Mouse (Mus musculus) heart, embryonic 13.5 days (tissue): Measurements from ENCODE around the gene Pum1. TPM values are rescaled to one million over a fixed set of nuclear protein-coding genes. Genes with fewer than 3 reads are reported as not detected.

Source experiments
- ATAC-seq: fragments of 200-750 bp; cut with Nextera tagmentation; 2 replicates; pipeline ENCODE4 v1.8.0; 2017; ENCODE audit warnings: moderate TSS enrichment; ENCODE audit not compliant: insufficient number of reproducible peaks, low FRiP score, low TSS enrichment; ENCODE audit errors: extremely low read depth
- H3K27ac ChIP-seq: fragments of 300-500 bp; sonication (generic); replicated peaks from 2 replicates; pipeline ENCODE4 v1.5.1; 2015; ENCODE audit warnings: moderate library complexity, mild to moderate bottlenecking, inconsistent platforms
- H3K27me3 ChIP-seq: fragments of 300-500 bp; sonication (generic); replicated peaks from 2 replicates; pipeline ENCODE4 v1.6.1; 2015; ENCODE audit warnings: mild to moderate bottlenecking, inconsistent platforms
- H3K36me3 ChIP-seq: fragments of 300-500 bp; sonication (generic); 2 replicates; pipeline ENCODE4 v1.6.1; 2015; ENCODE audit warnings: mild to moderate bottlenecking, inconsistent platforms
- H3K4me1 ChIP-seq: fragments of 300-500 bp; sonication (generic); 2 replicates; pipeline ENCODE4 v1.6.1; 2015; ENCODE audit warnings: inconsistent platforms
- H3K4me2 ChIP-seq: fragments of 300-500 bp; sonication (generic); 2 replicates; pipeline ENCODE4 v1.6.1; 2015; ENCODE audit warnings: inconsistent platforms, mild to moderate bottlenecking, moderate library complexity
- H3K4me3 ChIP-seq: fragments of 300-500 bp; sonication (generic); 2 replicates; pipeline ENCODE4 v1.5.1; 2015; ENCODE audit warnings: moderate library complexity, mild to moderate bottlenecking, inconsistent platforms
- H3K9ac ChIP-seq: fragments of 300-500 bp; sonication (generic); 2 replicates; pipeline ENCODE4 v1.6.1; 2015; ENCODE audit warnings: inconsistent platforms, mild to moderate bottlenecking, moderate library complexity
- H3K9me3 ChIP-seq: fragments of 300-500 bp; sonication (generic); 2 replicates; pipeline ENCODE4 v1.6.1; 2016; ENCODE audit warnings: inconsistent platforms
- WGBS: fragments of 180-500 bp; shearing (Covaris S2); methylation state at CpG from one replicate; pipeline ENCODE4 v1.1.7; 2015; ENCODE audit warnings: mixed read lengths; 5-methylcytosine and 5-hydroxymethylcytosine counted together
- polyA plus RNA-seq: library from polyadenylated mRNA; unstranded; fragments of >200 nt; fragmentation: Nextera tagmentation; extraction: Ambion mirVana; gene quantifications from 2 replicates; pipeline ENCODE4 v1.2.1, GENCODE M21; 2015

The Pum1 gene
- polyA plus RNA-seq, 1 experiment from 2014 or later: 53.3 TPM

DNA sequence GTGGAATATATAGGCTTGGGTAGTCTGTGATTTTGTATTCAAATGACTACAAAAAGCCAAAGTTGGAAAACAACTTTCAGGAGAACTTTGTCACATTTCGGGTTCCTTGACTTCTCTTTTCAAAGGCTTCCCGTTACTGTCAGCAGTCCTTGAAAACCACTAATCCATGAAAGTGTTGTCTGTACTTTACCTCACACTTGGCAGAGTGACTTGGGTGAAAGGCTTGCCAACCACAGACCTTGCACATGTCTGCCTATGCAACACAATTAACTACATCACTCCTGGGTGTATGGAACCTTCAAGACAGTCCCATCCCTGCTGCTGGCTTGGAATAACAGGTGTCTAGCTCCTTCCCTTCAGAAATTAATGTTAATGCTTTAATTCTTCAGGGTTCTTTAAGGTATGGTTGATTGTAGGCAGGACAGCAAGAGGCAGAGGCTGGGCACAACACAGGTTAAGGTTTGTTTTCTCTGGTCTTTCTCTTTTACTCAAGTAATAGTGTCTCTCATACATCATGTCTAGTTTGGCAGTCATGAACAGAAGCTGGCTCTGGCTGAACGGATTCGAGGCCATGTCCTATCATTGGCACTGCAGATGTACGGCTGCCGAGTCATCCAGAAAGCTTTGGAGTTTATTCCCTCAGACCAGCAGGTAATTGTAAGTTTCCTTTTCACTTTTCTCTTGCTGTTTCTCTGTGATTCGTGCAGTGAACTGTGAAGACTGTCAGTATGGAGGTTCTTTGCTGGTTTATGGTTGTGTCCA, 102.5 kb downstream of the Pum1 start:
- Histone ChIP-seq H3K9me3 (no peaks in the 10 kb centered on the region), H3K4me3 (no peak overlapping the region), H3K9ac (no peak overlapping the region), H3K36me3 (peaks cover 98% of the 10 kb centered on the region), H3K4me1 (0 out of 2 replicates have a peak, but pooled peaks cover 8% of the 10 kb centered on the region), H3K27me3 (no peaks in the 10 kb centered on the region), H3K4me2 (no peak overlapping the region), H3K27ac (no peak overlapping the region)
- 80% methylated on average over 7 of the region's 7 CpGs for WGBS
- no peak for ATAC-seq

GRCm38 (mm10) chr4:130766387-130766786, 103.3 kb downstream of the Pum1 start:
- H3K9ac ChIP-seq: no peak overlapping the region
- H3K4me1 ChIP-seq: 0 out of 2 replicates have a peak, but pooled peaks cover 1% of the 10 kb centered on the region
- H3K27ac ChIP-seq: no peak overlapping the region
- H3K4me3 ChIP-seq: no peak overlapping the region
- WGBS: 77% methylated on average over 2 of the region's 2 CpGs
- no peak overlapping the region for H3K4me2 ChIP-seq
- H3K27me3 ChIP-seq: no peaks in the 10 kb centered on the region
- peaks cover 98% of the 10 kb centered on the region for H3K36me3 ChIP-seq
- ATAC-seq: no peak
- no peaks in the 10 kb centered on the region for H3K9me3 ChIP-seq

DNA sequence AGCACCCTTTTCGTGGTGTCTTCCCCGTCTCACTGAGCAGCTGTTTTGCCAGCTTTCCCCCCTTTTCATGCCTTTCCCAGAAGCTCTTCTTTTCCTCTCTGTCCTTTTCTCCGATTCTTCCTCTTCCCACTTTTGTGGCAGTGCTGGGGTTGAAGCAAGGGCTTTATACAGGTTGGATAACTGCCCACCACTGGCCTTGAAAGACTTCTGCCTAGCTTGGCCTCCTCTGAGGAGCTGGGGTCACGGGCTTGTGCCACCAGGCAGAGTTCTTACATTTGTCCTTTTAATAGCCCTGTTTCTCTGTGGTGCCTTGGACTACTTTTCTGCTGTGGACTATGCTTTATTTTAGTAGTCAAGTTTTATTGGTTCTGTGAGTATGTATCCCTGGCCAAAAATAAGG, 103.8 kb downstream of the Pum1 start:
- Histone ChIP-seq H3K27me3 (no peaks in the 10 kb centered on the region), H3K4me1 (no peaks in the 10 kb centered on the region), H3K9me3 (no peaks in the 10 kb centered on the region), H3K4me3 (no peak overlapping the region), H3K9ac (no peak overlapping the region), H3K27ac (no peak overlapping the region), H3K36me3 (peaks cover 98% of the 10 kb centered on the region), H3K4me2 (no peak overlapping the region)
- no peak for ATAC-seq
- WGBS: 92% methylated on average over 4 of the region's 4 CpGs

DNA sequence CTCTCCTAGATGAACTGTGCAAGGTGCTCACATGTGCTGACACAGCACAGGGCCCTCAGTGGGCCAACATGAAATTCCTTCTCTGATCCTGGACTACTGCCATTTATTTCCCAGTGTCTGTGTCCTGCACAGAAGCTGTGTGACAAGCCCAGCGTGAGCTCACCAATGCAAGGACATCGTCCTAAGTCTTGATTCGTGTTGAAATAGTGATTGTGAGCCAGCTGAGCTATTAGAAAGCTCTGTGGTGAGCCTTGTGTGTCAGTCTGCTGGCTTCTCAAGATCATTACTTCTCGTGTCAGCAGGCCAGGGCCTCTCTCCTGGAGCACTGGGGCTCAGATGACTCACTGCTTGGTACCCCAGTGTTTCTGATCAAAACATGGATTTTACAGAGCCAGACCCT, 110.8 kb downstream of the Pum1 start:
- Histone ChIP-seq H3K4me1 (peaks cover 42% of the 10 kb centered on the region), H3K9me3 (no peaks in the 10 kb centered on the region), H3K4me3 (no peak overlapping the region), H3K9ac (no peak overlapping the region), H3K27ac (no peak overlapping the region; the same call in 1 of the 2 replicates), H3K4me2 (no peak overlapping the region), H3K36me3 (peaks cover 94% of the 10 kb centered on the region), H3K27me3 (no peaks in the 10 kb centered on the region)
- ATAC-seq: no peak
- 71% methylated on average over 4 of the region's 4 CpGs for WGBS

DNA sequence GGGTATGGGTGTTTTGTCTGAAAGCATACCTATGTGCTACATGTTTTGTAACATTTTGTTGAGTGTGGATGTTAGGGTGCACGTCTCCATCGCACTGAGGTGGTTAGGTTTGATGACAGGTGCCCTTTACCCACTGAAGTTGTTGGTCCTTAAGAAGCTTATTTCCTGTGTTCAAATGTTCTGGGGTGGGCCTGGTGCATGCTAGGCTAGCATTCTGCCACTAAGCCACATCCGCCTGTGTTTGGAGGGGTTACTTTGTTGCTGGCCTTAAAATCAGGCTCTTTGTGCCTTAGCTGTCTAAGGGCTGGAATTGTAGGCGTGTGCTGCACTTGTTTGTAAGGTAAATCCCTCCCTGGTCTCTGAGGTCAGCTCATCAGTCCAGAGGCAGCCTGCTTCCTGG, 111.7 kb downstream of the Pum1 start:
- ATAC-seq: no peak
- Histone ChIP-seq H3K36me3 (peaks cover 94% of the 10 kb centered on the region), H3K27me3 (no peaks in the 10 kb centered on the region), H3K9ac (no peak overlapping the region), H3K4me1 (peaks cover 47% of the 10 kb centered on the region), H3K4me3 (no peak overlapping the region), H3K27ac (no peak overlapping the region), H3K9me3 (no peaks in the 10 kb centered on the region), H3K4me2 (no peak overlapping the region)
- WGBS: 89% methylated on average over 4 of the region's 4 CpGs

GRCm38 (mm10) chr4:130777647-130778046, 114.5 kb downstream of the Pum1 start:
- Histone ChIP-seq H3K4me3 (no peak overlapping the region), H3K27me3 (no peaks in the 10 kb centered on the region), H3K9me3 (no peaks in the 10 kb centered on the region), H3K27ac (peak overlapping the region; percentile 76), H3K9ac (no peak overlapping the region), H3K4me2 (no peak overlapping the region), H3K4me1 (peaks cover 47% of the 10 kb centered on the region), H3K36me3 (peaks cover 90% of the 10 kb centered on the region)
- WGBS: 41% methylated on average over 10 of the region's 10 CpGs
- 0 out of 2 replicates have a peak, but pooled peaks have one; percentile 12 for ATAC-seq

- H3K4me3 ChIP-seq: no peak overlapping the region
- H3K4me2 ChIP-seq: no peak overlapping the region
- H3K9me3 ChIP-seq: no peaks in the 10 kb centered on the region
- ATAC-seq: no peak
- H3K27ac ChIP-seq: peak overlapping the region; percentile 67; the same call in 1 of the 2 replicates
- H3K36me3 ChIP-seq: peaks cover 76% of the 10 kb centered on the region
- 57% methylated on average over 3 of the region's 3 CpGs for WGBS
- no peaks in the 10 kb centered on the region for H3K27me3 ChIP-seq
- H3K9ac ChIP-seq: no peak overlapping the region
- H3K4me1 ChIP-seq: peaks cover 38% of the 10 kb centered on the region
Observed at GRCm38 (mm10) chr4:130779037-130779436, 115.9 kb downstream of the Pum1 start.

DNA sequence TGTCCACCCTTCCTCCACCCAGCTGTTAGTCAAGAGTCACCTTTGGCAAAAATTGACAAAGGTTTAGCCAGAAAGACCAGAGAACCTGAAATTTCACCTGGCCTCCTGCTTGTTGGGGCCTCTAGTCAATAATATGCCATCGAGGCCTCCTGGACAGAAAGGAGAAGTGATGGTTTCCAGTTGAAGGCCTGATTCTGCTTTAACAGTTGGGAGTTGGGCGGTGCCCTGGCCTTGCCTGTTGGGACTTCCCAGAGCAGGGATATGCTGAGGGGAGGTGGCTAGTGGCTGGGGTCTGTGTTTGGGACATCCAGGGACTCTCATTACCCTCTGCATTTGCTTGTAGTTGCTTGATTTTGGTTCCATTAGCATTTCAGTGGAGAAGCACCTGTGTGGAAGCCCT, 119.4 kb downstream of the Pum1 start:
- Histone ChIP-seq H3K36me3 (peaks cover 44% of the 10 kb centered on the region), H3K9ac (no peak overlapping the region), H3K4me3 (no peak overlapping the region), H3K4me2 (no peak overlapping the region), H3K27ac (no peak overlapping the region), H3K27me3 (no peaks in the 10 kb centered on the region), H3K4me1 (peaks cover 21% of the 10 kb centered on the region), H3K9me3 (no peaks in the 10 kb centered on the region)
- no peak for ATAC-seq
- 83% methylated on average over 2 of the region's 2 CpGs for WGBS

- Histone ChIP-seq H3K27ac (no peak overlapping the region), H3K9ac (0 out of 2 replicates have a peak overlapping the region, but pooled peaks have one; percentile 37), H3K4me2 (no peak overlapping the region), H3K4me1 (peaks cover 3% of the 10 kb centered on the region), H3K9me3 (no peaks in the 10 kb centered on the region), H3K36me3 (peaks cover 25% of the 10 kb centered on the region), H3K27me3 (no peaks in the 10 kb centered on the region), H3K4me3 (no peak overlapping the region)
- WGBS: 19% methylated on average over 4 of the region's 4 CpGs
- ATAC-seq: no peak
Observed at GRCm38 (mm10) chr4:130784755-130785154, 121.6 kb downstream of the Pum1 start.

GRCm38 (mm10) chr4:130787530-130787929, 124.4 kb downstream of the Pum1 start:
- H3K36me3 ChIP-seq: no peaks in the 10 kb centered on the region
- H3K27me3 ChIP-seq: no peaks in the 10 kb centered on the region; the same call in 1 of the 2 replicates
- WGBS: 77% methylated on average over 5 of the region's 5 CpGs
- no peak overlapping the region for H3K9ac ChIP-seq
- H3K4me2 ChIP-seq: no peak overlapping the region
- ATAC-seq: no peak
- H3K4me1 ChIP-seq: peaks cover 8% of the 10 kb centered on the region
- no peaks in the 10 kb centered on the region for H3K9me3 ChIP-seq
- no peak overlapping the region for H3K27ac ChIP-seq
- no peak overlapping the region for H3K4me3 ChIP-seq

- 6% methylated on average over 6 of the region's 6 CpGs for WGBS
- no peaks in the 10 kb centered on the region for H3K9me3 ChIP-seq
- H3K27me3 ChIP-seq: peaks cover 8% of the 10 kb centered on the region
- no peak overlapping the region for H3K4me3 ChIP-seq
- H3K36me3 ChIP-seq: no peaks in the 10 kb centered on the region
- no peak overlapping the region for H3K4me2 ChIP-seq
- H3K27ac ChIP-seq: no peak overlapping the region
- ATAC-seq: no peak
- peaks cover 26% of the 10 kb centered on the region for H3K4me1 ChIP-seq
- no peak overlapping the region for H3K9ac ChIP-seq
Observed at GRCm38 (mm10) chr4:130790180-130790579, 127.1 kb downstream of the Pum1 start.
